In genomic region chr3:105494886-105495285, GRCm38 (mm10) we compare ENCODE assay signal across 28 mouse cellular contexts. TPM values are rescaled to one million over a fixed set of nuclear protein-coding genes. Genes with fewer than 3 reads are reported as not detected.
DNase-seq lines count a peak whose midpoint lies in the region; ATAC-seq and TF ChIP-seq lines count a peak whose summit lies in the region.
"Had no signal": no experiment of that assay in that cellular context is flagged by ENCODE, and none has a peak within 500 bp of the region (broad histone marks: within the 10 kb centered on the region; RNA-seq: fewer than 3 reads in every experiment).

No protein-coding gene starts in this region.

- H3K4me1 ChIP-seq in hindbrain, embryonic 11.5 days (replicated peaks; ENCODE audit: control insufficient read depth, insufficient read depth, low read length), result peaks cover 14% of the 10 kb centered on the region
- H3K4me1 ChIP-seq in hindbrain, postnatal 0 days (ENCODE audit: insufficient read depth, low read length), result 0 out of 2 replicates have a peak, but pooled peaks cover 11% of the 10 kb centered on the region
- peaks cover 11% of the 10 kb centered on the region for H3K4me1 ChIP-seq in limb, embryonic 11.5 days (ENCODE audit: control insufficient read depth, insufficient read depth, low read length)
- H3K4me1 ChIP-seq: heart, embryonic 13.5 days; limb, embryonic 15.5 days; megakaryocyte, embryonic 14.5 days had no signal

- ATAC-seq in hindbrain, embryonic 11.5 days (ENCODE audit: low FRiP score), result peak; percentile 71
- no peak for ATAC-seq in hindbrain, postnatal 0 days
- ATAC-seq in limb, embryonic 11.5 days (ENCODE audit: insufficient number of reproducible peaks, low FRiP score, low TSS enrichment, low read depth), result peak; percentile 65; the same call in 1 of the 2 replicates
- ATAC-seq: forebrain, embryonic 15.5 days; intestine, postnatal 0 days; Patski had no signal

- no peaks in the 10 kb centered on the region for H3K9me3 ChIP-seq in hindbrain, embryonic 11.5 days (ENCODE audit: control insufficient read depth, low read length)
- no peaks in the 10 kb centered on the region for H3K9me3 ChIP-seq in hindbrain, postnatal 0 days (ENCODE audit: low read length)
- H3K9me3 ChIP-seq in limb, embryonic 11.5 days (ENCODE audit: control insufficient read depth, low read length), result no peaks in the 10 kb centered on the region
- H3K9me3 ChIP-seq: embryonic facial prominence, embryonic 12.5 days; forebrain, embryonic 15.5 days; G1E; heart, embryonic 13.5 days; hindbrain, embryonic 15.5 days; limb, embryonic 15.5 days; megakaryocyte, embryonic 14.5 days had no signal

- no peaks in the 10 kb centered on the region for H3K36me3 ChIP-seq in hindbrain, embryonic 11.5 days (ENCODE audit: control insufficient read depth, insufficient read depth, low read length)
- no peaks in the 10 kb centered on the region for H3K36me3 ChIP-seq in hindbrain, postnatal 0 days (ENCODE audit: insufficient read depth, low read length)
- H3K36me3 ChIP-seq in limb, embryonic 11.5 days (ENCODE audit: control insufficient read depth, insufficient read depth, low read length), result no peaks in the 10 kb centered on the region
- H3K36me3 ChIP-seq: embryonic facial prominence, embryonic 12.5 days; forebrain, embryonic 15.5 days; G1E; heart, embryonic 13.5 days; hindbrain, embryonic 15.5 days; limb, embryonic 15.5 days had no signal

- 47% methylated on average over 9 of the region's 9 CpGs for WGBS in hindbrain, embryonic 11.5 days
- 56% methylated on average over 9 of the region's 9 CpGs for WGBS in hindbrain, postnatal 0 days
- WGBS in limb, embryonic 11.5 days, result 15% methylated on average over 9 of the region's 9 CpGs

- H3K4me2 ChIP-seq in hindbrain, embryonic 11.5 days (replicated peaks; ENCODE audit: low read depth, low read length), result no peak overlapping the region
- no peak overlapping the region for H3K4me2 ChIP-seq in hindbrain, postnatal 0 days (ENCODE audit: low read depth, low read length)
- H3K4me2 ChIP-seq in limb, embryonic 11.5 days (ENCODE audit: low read depth, severe bottlenecking), result no peak overlapping the region
- H3K4me2 ChIP-seq: embryonic facial prominence, embryonic 12.5 days; forebrain, embryonic 15.5 days; heart, embryonic 13.5 days; hindbrain, embryonic 15.5 days; limb, embryonic 15.5 days; lung, embryonic 14.5 days had no signal

- H3K9ac ChIP-seq in hindbrain, embryonic 11.5 days (ENCODE audit: low read depth, low read length), result no peak overlapping the region
- H3K9ac ChIP-seq in hindbrain, postnatal 0 days (replicated peaks; ENCODE audit: low read length), result no peak overlapping the region
- no peak overlapping the region for H3K9ac ChIP-seq in limb, embryonic 11.5 days (ENCODE audit: low read length)
- H3K9ac ChIP-seq: embryonic facial prominence, embryonic 12.5 days; forebrain, embryonic 15.5 days; heart, embryonic 13.5 days; hindbrain, embryonic 15.5 days; limb, embryonic 15.5 days; liver, embryonic 14.5 days; lung, embryonic 14.5 days had no signal

- TF ChIP-seq CTCF in hindbrain, postnatal 0 days (IDR thresholded peaks at IDR 0.05; ENCODE audit: low read depth), result no peak

- H3K27ac ChIP-seq in hindbrain, embryonic 11.5 days (ENCODE audit: low read depth, low read length), result no peak overlapping the region
- no peak overlapping the region for H3K27ac ChIP-seq in hindbrain, postnatal 0 days
- H3K27ac ChIP-seq in limb, embryonic 11.5 days (replicated peaks; ENCODE audit: low read depth, low read length), result no peak overlapping the region
- H3K27ac ChIP-seq: embryonic facial prominence, embryonic 12.5 days; forebrain, embryonic 15.5 days; heart, embryonic 13.5 days; hindbrain, embryonic 15.5 days; limb, embryonic 15.5 days; liver, embryonic 14.5 days had no signal

- DNase-seq in hindbrain, embryonic 11.5 days (ENCODE audit: low spot score), result no peak
- no peak for DNase-seq in hindbrain, postnatal 0 days (ENCODE audit: low spot score)
- DNase-seq in embryo, embryonic 10.5 days (ENCODE audit: low spot score), result peak; percentile 45
- DNase-seq in embryo, embryonic 11.5 days (ENCODE audit: low read depth, low spot score), result peak; percentile 20
- DNase-seq in limb, embryonic 11.5 days (ENCODE audit: low spot score), result peak; percentile 60
- no peak for DNase-seq in right cerebral cortex, adult 18-20 months
- no peak for DNase-seq in layer of hippocampus, adult 9-11 months
- DNase-seq: B cell, adult 2 months; cerebellum, adult 11 months; cerebellum, postnatal 10 days; gastrocnemius, postnatal 25 days; heart, adult 18-20 months; heart, postnatal 14 days; kidney, postnatal 4 days; lung, embryonic 14.5 days; right cerebral cortex, postnatal 14 days had no signal

- no peak overlapping the region for H3K4me3 ChIP-seq in hindbrain, embryonic 11.5 days (ENCODE audit: low read depth, low read length)
- no peak overlapping the region for H3K4me3 ChIP-seq in hindbrain, postnatal 0 days (ENCODE audit: low read length)
- no peak overlapping the region for H3K4me3 ChIP-seq in limb, embryonic 11.5 days (ENCODE audit: low read depth, low read length)
- H3K4me3 ChIP-seq: embryonic facial prominence, embryonic 12.5 days; erythroblast, embryonic 14.5 days; forebrain, embryonic 15.5 days; heart, embryonic 13.5 days; hindbrain, embryonic 15.5 days; limb, embryonic 15.5 days; megakaryocyte, embryonic 14.5 days had no signal

- H3K27me3 ChIP-seq in hindbrain, embryonic 11.5 days (ENCODE audit: control insufficient read depth, insufficient read depth, low read length), result no peaks in the 10 kb centered on the region
- H3K27me3 ChIP-seq in hindbrain, postnatal 0 days (ENCODE audit: insufficient read depth, low read length), result no peaks in the 10 kb centered on the region
- H3K27me3 ChIP-seq in limb, embryonic 11.5 days (ENCODE audit: control insufficient read depth, insufficient read depth, low read length), result 0 out of 2 replicates have a peak, but pooled peaks cover 3% of the 10 kb centered on the region
- H3K27me3 ChIP-seq: embryonic facial prominence, embryonic 12.5 days; forebrain, embryonic 15.5 days; hindbrain, embryonic 15.5 days; Patski had no signal

RNA-seq across cellular contexts. Expression of gene Kcnd3, which starts 42.8 kb away (rescaled TPM):
- 2.5 and 3.0 TPM in 2 replicates for polyA plus RNA-seq in hindbrain, embryonic 11.5 days (2014; fragmentation: Nextera tagmentation; extraction: Ambion mirVana)
- 71.8 TPM in 2 replicates for total RNA-seq in hindbrain, postnatal 0 days (2014; rRNA removed)
- 8.4 and 8.6 TPM in 2 replicates for polyA plus RNA-seq in hindbrain, postnatal 0 days (2015; fragmentation: Nextera tagmentation; extraction: Ambion mirVana)
- polyA plus RNA-seq in limb, embryonic 11.5 days (2014; fragmentation: Nextera tagmentation; extraction: Ambion mirVana), result 0.07 and 0.12 TPM in 2 replicates
- total RNA-seq: CH12.LX had no signal
- polyA plus RNA-seq: erythroblast, embryonic 14.5 days; G1E had no signal

Comparison
In these comparisons a context has a peak if more than half of its experiments do, and no peak if none do; other contexts are left out.
1. DNase-seq: peak in embryo, embryonic 10.5 days (single experiment), embryo, embryonic 11.5 days (single experiment) and limb, embryonic 11.5 days (single experiment); none in hindbrain, embryonic 11.5 days (single experiment), hindbrain, postnatal 0 days (single experiment), right cerebral cortex, adult 18-20 months (single experiment) and layer of hippocampus, adult 9-11 months (single experiment).